Mouse (Mus musculus): ENCODE measurements at regions not wholly inside any gene's neighbourhood (a gene's known extent, or its start where the extent isn't known, plus 50 kb on each side); places are given as distances from the start of the nearest gene placed in this dataset.

DNA sequence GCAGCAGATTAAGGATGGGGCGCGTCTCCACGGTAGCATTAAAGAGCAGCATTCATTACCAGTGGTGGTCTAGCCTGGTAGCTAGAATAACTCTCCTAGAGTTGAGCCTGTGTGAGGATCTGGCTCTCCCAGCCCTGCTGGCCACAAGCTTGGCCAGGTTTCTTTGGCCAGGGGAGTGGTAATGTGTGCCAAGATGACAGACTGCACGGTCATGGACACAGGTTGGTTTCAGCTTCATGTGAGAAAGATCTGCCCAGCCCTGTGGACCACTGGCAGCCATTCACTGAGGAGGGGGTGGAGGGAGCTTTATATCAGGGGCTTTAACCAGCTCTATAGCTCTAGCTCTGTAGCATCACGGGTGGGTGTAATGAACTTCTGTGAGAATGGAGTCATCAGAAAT is 176.5 kb downstream of the Matn1 start:
- Histone ChIP-seq H3K36me3 (ENCODE audit: control insufficient read depth, insufficient read depth, low read length) (no peaks in the 10 kb centered on the region), H3K4me1 (replicated peaks; ENCODE audit: control insufficient read depth, insufficient read depth, low read length) (no peaks in the 10 kb centered on the region; the same call in 1 of the 2 replicates), H3K4me2 (ENCODE audit: low read depth, low read length, severe bottlenecking) (no peak overlapping the region), H3K27me3 (ENCODE audit: control insufficient read depth, insufficient read depth, low read length) (no peaks in the 10 kb centered on the region), H3K27ac (ENCODE audit: low read depth, low read length) (no peak overlapping the region), H3K4me3 (ENCODE audit: low read depth, low read length) (no peak overlapping the region), H3K9me3 (ENCODE audit: control insufficient read depth, low read length) (no peaks in the 10 kb centered on the region), H3K9ac (ENCODE audit: low read length) (no peak overlapping the region)
- 90% methylated on average over 5 of the region's 5 CpGs for WGBS
- ATAC-seq (replicated peaks; ENCODE audit: low FRiP score) (no peak), DNase-seq (ENCODE audit: low spot score) (no peak)

DNA sequence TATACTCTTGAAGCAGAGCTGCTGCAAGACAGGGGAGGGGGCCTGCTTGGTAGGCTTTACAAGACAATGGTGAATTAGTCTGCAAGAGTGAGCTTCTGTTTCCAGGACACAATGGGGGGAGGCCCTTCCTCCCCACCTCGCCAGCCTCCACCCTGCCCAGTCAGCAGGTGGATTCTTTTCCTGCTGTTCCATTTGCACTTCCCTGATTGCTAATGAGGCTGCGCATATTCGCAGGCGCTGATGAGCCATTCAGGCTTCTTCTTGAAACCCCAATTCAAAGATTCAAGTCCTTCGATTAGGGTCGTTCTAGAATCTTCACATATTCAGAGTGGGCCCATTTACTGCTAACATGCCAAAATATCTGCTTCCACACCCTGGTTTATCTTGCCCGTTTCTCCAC is 181.8 kb downstream of the Matn1 start:
- Histone ChIP-seq H3K4me2 (ENCODE audit: low read depth, low read length, severe bottlenecking) (no peak overlapping the region), H3K4me3 (ENCODE audit: low read depth, low read length) (no peak overlapping the region), H3K9me3 (ENCODE audit: control insufficient read depth, low read length) (no peaks in the 10 kb centered on the region), H3K36me3 (ENCODE audit: control insufficient read depth, insufficient read depth, low read length) (no peaks in the 10 kb centered on the region), H3K27me3 (ENCODE audit: control insufficient read depth, insufficient read depth, low read length) (no peaks in the 10 kb centered on the region), H3K27ac (ENCODE audit: low read depth, low read length) (no peak overlapping the region), H3K4me1 (replicated peaks; ENCODE audit: control insufficient read depth, insufficient read depth, low read length) (no peaks in the 10 kb centered on the region; the same call in 1 of the 2 replicates), H3K9ac (ENCODE audit: low read length) (no peak overlapping the region)
- ATAC-seq (replicated peaks; ENCODE audit: low FRiP score) (no peak), DNase-seq (ENCODE audit: low spot score) (no peak)
- 26% methylated on average over 7 of the region's 7 CpGs for WGBS

DNA sequence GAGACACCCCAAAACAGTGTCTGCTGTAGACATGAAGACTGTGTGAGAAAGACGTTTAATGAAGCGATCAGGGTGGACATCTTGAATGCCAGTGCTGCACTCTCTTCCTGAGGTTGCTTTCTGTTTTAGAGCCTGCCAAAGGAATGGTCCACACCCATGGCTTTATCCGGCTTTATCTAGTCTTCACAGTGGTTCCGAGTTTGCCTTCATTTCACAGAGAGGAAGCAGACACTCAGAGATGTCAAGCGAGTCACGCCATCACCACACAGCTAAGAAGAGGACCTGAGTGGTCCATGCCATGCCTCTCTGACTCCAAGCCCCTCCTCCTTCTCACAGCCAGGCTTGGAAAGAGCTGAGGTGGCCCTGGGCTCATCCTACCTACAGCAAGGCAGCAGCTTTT is 182.7 kb downstream of the Matn1 start:
- DNase-seq (ENCODE audit: low spot score) (no peak), ATAC-seq (replicated peaks; ENCODE audit: low FRiP score) (no peak)
- Histone ChIP-seq H3K4me3 (ENCODE audit: low read depth, low read length) (no peak overlapping the region), H3K9me3 (ENCODE audit: control insufficient read depth, low read length) (no peaks in the 10 kb centered on the region), H3K9ac (ENCODE audit: low read length) (no peak overlapping the region), H3K4me2 (ENCODE audit: low read depth, low read length, severe bottlenecking) (no peak overlapping the region), H3K27me3 (ENCODE audit: control insufficient read depth, insufficient read depth, low read length) (no peaks in the 10 kb centered on the region), H3K27ac (ENCODE audit: low read depth, low read length) (no peak overlapping the region), H3K4me1 (replicated peaks; ENCODE audit: control insufficient read depth, insufficient read depth, low read length) (no peaks in the 10 kb centered on the region; the same call in 1 of the 2 replicates), H3K36me3 (ENCODE audit: control insufficient read depth, insufficient read depth, low read length) (no peaks in the 10 kb centered on the region)
- WGBS: 82% methylated on average over 6 of the region's 6 CpGs

DNA sequence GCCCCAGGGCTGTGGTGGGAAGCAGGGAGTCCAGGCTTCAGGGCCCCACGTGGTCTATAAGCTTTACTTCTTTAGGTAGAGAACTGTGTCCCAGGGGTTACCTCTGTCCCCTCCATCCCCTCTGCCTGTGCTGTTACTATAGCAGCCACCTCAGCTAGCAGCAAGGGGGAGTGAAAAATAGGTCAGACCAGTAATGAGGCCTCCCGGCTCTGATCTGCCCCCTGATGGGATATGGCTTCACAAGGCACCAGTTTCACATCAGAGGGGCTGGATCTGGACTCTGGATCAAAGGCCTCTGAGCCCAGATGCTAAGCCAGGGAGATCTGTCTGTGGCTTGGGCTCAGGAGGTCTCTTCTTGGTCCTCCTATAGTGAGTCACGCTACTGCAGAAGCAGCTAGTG is 184.5 kb downstream of the Matn1 start:
- no peak overlapping the region for H3K4me3 ChIP-seq (ENCODE audit: low read depth, low read length)
- no peak for DNase-seq (ENCODE audit: low spot score)
- no peak for ATAC-seq (replicated peaks; ENCODE audit: low FRiP score)
- H3K9me3 ChIP-seq (ENCODE audit: control insufficient read depth, low read length): no peaks in the 10 kb centered on the region
- H3K36me3 ChIP-seq (ENCODE audit: control insufficient read depth, insufficient read depth, low read length): no peaks in the 10 kb centered on the region
- H3K4me2 ChIP-seq (ENCODE audit: low read depth, low read length, severe bottlenecking): no peak overlapping the region
- no peaks in the 10 kb centered on the region; the same call in 1 of the 2 replicates for H3K4me1 ChIP-seq (replicated peaks; ENCODE audit: control insufficient read depth, insufficient read depth, low read length)
- H3K9ac ChIP-seq (ENCODE audit: low read length): no peak overlapping the region
- no peak overlapping the region for H3K27ac ChIP-seq (ENCODE audit: low read depth, low read length)
- WGBS: 24% methylated on average over 3 of the region's 3 CpGs
- H3K27me3 ChIP-seq (ENCODE audit: control insufficient read depth, insufficient read depth, low read length): no peaks in the 10 kb centered on the region

DNA sequence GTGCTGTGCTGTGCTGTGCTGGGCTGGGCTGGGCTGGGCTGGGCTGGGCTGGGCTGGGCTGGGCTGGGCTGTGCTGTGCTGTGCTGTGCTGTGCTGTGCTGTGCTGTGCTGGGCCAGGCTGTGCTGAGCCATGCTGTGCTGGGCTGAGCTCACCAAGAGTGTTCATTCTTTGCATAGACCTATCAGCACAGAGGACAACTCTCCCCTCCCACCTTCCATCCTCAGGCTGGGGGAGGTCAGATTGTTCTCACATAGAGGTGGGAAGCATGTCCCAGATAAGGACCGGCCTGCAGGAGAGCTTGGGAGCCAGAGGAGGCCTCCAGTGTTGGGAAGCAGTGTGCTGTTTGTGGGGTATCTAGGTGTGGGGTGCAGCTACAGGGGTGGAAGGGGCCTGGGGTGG is 188.0 kb downstream of the Matn1 start:
- DNase-seq (ENCODE audit: low spot score) (no peak), ATAC-seq (replicated peaks; ENCODE audit: low FRiP score) (no peak)
- no peak overlapping the region for H3K9ac ChIP-seq (ENCODE audit: low read length)
- H3K27ac ChIP-seq (ENCODE audit: low read depth, low read length): no peak overlapping the region
- no peaks in the 10 kb centered on the region for H3K9me3 ChIP-seq (ENCODE audit: control insufficient read depth, low read length)
- H3K4me3 ChIP-seq (ENCODE audit: low read depth, low read length): no peak overlapping the region
- 54% methylated on average over 1 of the region's 1 CpGs for WGBS
- H3K27me3 ChIP-seq (ENCODE audit: control insufficient read depth, insufficient read depth, low read length): no peaks in the 10 kb centered on the region
- H3K4me2 ChIP-seq (ENCODE audit: low read depth, low read length, severe bottlenecking): no peak overlapping the region
- H3K36me3 ChIP-seq (ENCODE audit: control insufficient read depth, insufficient read depth, low read length): no peaks in the 10 kb centered on the region
- H3K4me1 ChIP-seq (replicated peaks; ENCODE audit: control insufficient read depth, insufficient read depth, low read length): no peaks in the 10 kb centered on the region; the same call in 1 of the 2 replicates

DNA sequence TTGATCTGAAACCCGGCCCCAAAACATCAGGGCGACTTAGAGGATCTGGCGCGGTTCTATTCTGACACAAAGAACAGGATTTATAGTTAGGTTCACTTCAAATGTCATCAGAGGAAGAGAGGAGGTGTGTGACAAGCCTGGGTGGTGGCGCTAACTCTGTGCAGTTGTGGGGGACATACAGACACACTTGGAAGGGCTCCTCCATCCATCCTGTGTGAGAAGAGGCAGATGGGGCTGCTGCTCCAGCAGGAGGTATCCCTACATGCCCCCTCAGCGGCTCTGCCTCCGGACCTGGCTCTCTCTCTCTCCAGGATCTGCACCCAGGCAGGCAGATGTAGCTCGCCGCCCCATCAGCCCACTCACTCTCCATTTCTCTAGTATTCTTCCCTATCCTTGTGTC is 188.6 kb downstream of the Matn1 start:
- Histone ChIP-seq H3K27ac (ENCODE audit: low read depth, low read length) (no peak overlapping the region), H3K4me3 (ENCODE audit: low read depth, low read length) (no peak overlapping the region), H3K27me3 (ENCODE audit: control insufficient read depth, insufficient read depth, low read length) (no peaks in the 10 kb centered on the region), H3K4me1 (replicated peaks; ENCODE audit: control insufficient read depth, insufficient read depth, low read length) (no peaks in the 10 kb centered on the region; the same call in 1 of the 2 replicates), H3K36me3 (ENCODE audit: control insufficient read depth, insufficient read depth, low read length) (no peaks in the 10 kb centered on the region), H3K9me3 (ENCODE audit: control insufficient read depth, low read length) (no peaks in the 10 kb centered on the region), H3K9ac (ENCODE audit: low read length) (no peak overlapping the region), H3K4me2 (ENCODE audit: low read depth, low read length, severe bottlenecking) (no peak overlapping the region)
- WGBS: 70% methylated on average over 9 of the region's 9 CpGs
- DNase-seq (ENCODE audit: low spot score): no peak
- ATAC-seq (replicated peaks; ENCODE audit: low FRiP score): no peak

DNA sequence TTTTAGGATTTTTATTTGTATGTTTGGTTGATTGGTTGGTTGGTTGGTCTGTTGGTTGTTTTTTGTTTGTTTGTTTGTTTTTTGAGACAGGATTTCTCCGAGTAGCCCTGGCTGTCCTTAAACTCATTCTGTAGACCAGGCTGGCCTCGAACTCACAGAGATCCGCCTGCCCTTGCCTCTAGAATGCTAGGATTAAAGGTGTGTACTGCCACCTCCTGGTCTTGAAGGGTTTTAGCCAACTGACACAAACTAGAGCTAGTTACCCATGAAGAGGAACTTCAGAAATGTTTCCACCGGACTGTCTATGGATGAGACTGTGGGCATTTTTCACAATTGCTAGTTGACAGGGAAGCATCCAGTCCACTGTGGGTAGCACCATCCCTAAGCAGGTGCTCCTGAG is 191.7 kb downstream of the Matn1 start:
- ATAC-seq (replicated peaks; ENCODE audit: low FRiP score) (no peak), DNase-seq (ENCODE audit: low spot score) (no peak)
- no peak overlapping the region for H3K9ac ChIP-seq (ENCODE audit: low read length)
- H3K4me2 ChIP-seq (ENCODE audit: low read depth, low read length, severe bottlenecking): no peak overlapping the region
- no peak overlapping the region for H3K27ac ChIP-seq (ENCODE audit: low read depth, low read length)
- no peaks in the 10 kb centered on the region for H3K9me3 ChIP-seq (ENCODE audit: control insufficient read depth, low read length)
- H3K36me3 ChIP-seq (ENCODE audit: control insufficient read depth, insufficient read depth, low read length): no peaks in the 10 kb centered on the region
- 90% methylated on average over 4 of the region's 4 CpGs for WGBS
- no peaks in the 10 kb centered on the region for H3K27me3 ChIP-seq (ENCODE audit: control insufficient read depth, insufficient read depth, low read length)
- no peak overlapping the region for H3K4me3 ChIP-seq (ENCODE audit: low read depth, low read length)
- no peaks in the 10 kb centered on the region for H3K4me1 ChIP-seq (replicated peaks; ENCODE audit: control insufficient read depth, insufficient read depth, low read length)

DNA sequence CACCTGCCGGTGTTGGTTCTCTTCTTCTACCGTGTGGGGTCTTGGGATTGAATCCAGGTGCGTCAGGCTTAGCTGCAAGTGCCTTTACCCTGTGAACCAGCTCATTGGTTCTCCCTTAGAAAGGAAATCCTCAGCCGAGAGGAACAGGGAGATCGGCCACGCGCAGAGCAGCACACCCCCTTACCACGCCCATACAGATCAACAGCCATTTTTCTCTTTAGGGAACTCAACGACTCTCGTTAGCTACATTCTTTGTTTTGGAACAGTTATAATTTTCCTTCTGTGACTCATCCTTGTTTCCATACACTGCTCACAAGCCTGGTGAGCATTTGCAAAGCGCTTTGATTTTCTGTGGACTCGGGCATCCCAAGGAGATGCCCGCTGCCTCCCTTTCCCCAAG is 194.7 kb downstream of the Matn1 start:
- H3K27ac ChIP-seq (ENCODE audit: low read depth, low read length): no peak overlapping the region
- WGBS: 76% methylated on average over 13 of the region's 13 CpGs
- no peaks in the 10 kb centered on the region for H3K27me3 ChIP-seq (ENCODE audit: control insufficient read depth, insufficient read depth, low read length)
- no peak overlapping the region for H3K4me3 ChIP-seq (ENCODE audit: low read depth, low read length)
- no peaks in the 10 kb centered on the region for H3K9me3 ChIP-seq (ENCODE audit: control insufficient read depth, low read length)
- no peak overlapping the region for H3K4me2 ChIP-seq (ENCODE audit: low read depth, low read length, severe bottlenecking)
- no peaks in the 10 kb centered on the region; the same call in 1 of the 2 replicates for H3K4me1 ChIP-seq (replicated peaks; ENCODE audit: control insufficient read depth, insufficient read depth, low read length)
- no peaks in the 10 kb centered on the region for H3K36me3 ChIP-seq (ENCODE audit: control insufficient read depth, insufficient read depth, low read length)
- ATAC-seq (replicated peaks; ENCODE audit: low FRiP score): no peak
- no peak overlapping the region for H3K9ac ChIP-seq (ENCODE audit: low read length)
- DNase-seq (ENCODE audit: low spot score): no peak

DNA sequence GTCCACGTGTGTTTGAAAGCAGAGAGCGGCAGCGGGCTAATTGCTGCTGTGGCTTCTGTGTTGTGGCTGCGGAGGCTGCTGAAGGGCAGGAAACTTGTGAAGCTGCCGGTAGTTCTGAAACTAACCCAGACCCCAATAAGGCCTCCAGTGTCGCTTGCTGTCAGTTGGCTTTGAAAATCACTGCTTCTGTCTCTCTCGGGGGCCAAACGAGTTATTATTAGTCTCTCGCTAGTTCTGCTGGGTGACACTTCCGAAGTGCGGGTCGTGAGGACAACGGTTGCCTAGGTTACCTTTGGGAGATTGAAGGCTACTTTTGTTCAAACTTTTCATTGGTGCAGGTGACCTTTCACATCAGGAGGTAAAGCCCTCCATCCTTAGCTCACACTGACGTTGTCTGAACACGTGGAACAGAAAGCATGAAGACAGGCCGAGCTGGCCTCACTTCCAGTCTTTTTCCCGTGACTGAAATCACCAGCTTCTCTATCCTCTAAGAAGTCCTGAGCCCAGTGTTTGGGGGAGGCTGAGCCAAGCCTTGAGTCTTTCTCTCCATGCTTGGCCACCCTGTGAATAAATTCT is 197.8 kb downstream of the Matn1 start:
- DNase-seq (ENCODE audit: low spot score) (no peak), ATAC-seq (replicated peaks; ENCODE audit: low FRiP score) (no peak)
- H3K27me3 ChIP-seq (ENCODE audit: control insufficient read depth, insufficient read depth, low read length): no peaks in the 10 kb centered on the region
- no peak overlapping the region for H3K27ac ChIP-seq (ENCODE audit: low read depth, low read length)
- H3K4me2 ChIP-seq (ENCODE audit: low read depth, low read length, severe bottlenecking): no peak overlapping the region
- H3K4me1 ChIP-seq (replicated peaks; ENCODE audit: control insufficient read depth, insufficient read depth, low read length): no peaks in the 10 kb centered on the region; the same call in 1 of the 2 replicates
- WGBS: 34% methylated on average over 17 of the region's 17 CpGs
- H3K4me3 ChIP-seq (ENCODE audit: low read depth, low read length): no peak overlapping the region
- no peaks in the 10 kb centered on the region for H3K9me3 ChIP-seq (ENCODE audit: control insufficient read depth, low read length)
- no peak overlapping the region for H3K9ac ChIP-seq (ENCODE audit: low read length)
- H3K36me3 ChIP-seq (ENCODE audit: control insufficient read depth, insufficient read depth, low read length): no peaks in the 10 kb centered on the region

Data from forebrain, embryonic 11.5 days (tissue).